Mouse (Mus musculus) heart, postnatal 25 days (tissue): ENCODE results near the gene Tgfb2. TPM values are rescaled to one million over a fixed set of nuclear protein-coding genes. Genes with fewer than 3 reads are reported as not detected.

Source experiments
- DNase-seq: peaks from one replicate; pipeline ENCODE4 v3.0.0; 2022; ENCODE audit warnings: low spot score
- intact Hi-C: fragments of 180-260 bp; cut with DNase I; formaldehyde crosslinking; loops from one replicate; pipeline ENCODE4 v1.15.1; 2025
- total RNA-seq, 2 experiments: library from RNA; stranded (reverse); gene quantifications; 2 replicates each; pipeline ENCODE4 v1.2.3; 2021

Gene Tgfb2
- total RNA-seq, 2 experiments from 2014 or later: 5.3 to 6.5 TPM

DNA sequence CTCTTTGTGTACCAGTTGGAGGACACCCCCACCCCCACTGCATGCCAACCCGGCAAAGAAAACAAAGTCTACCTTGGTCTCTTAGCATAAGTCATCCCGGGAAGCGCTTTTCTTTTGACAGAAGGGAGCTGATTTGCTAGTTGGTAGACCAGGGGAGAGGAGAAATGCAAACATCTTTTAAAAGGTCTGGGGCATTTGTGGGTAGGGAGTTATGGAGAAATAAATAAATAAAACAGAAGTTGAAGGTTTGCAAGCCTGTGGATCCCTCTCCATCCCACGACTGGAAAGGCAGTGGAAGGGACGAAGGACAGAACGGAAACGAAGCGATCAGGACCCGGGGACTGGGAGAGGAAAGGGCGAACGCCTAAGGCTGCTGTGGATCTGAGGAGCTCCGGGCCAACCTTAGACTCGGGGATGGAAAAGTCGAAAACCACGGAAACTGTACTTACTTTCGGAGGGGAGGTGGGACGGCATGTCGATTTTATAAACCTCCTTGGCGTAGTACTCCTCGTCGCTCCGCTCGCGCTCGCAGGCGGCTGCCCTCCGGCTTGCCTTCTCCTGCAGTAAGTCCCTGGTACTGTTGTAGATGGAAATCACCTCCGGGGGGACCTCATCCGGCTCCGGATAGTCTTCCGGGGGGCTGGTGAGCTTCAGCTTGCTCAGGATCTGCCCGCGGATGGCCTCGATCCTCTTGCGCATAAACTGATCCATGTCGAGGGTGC lies 1.6 kb downstream of the Tgfb2 start:
- no peak for DNase-seq
- intact Hi-C loops: loop anchor here (5.0 to 10.0 kb wide), 3 partner anchors 92 to 589 kb away; partner anchors contain the start of gene Lyplal1

DNA sequence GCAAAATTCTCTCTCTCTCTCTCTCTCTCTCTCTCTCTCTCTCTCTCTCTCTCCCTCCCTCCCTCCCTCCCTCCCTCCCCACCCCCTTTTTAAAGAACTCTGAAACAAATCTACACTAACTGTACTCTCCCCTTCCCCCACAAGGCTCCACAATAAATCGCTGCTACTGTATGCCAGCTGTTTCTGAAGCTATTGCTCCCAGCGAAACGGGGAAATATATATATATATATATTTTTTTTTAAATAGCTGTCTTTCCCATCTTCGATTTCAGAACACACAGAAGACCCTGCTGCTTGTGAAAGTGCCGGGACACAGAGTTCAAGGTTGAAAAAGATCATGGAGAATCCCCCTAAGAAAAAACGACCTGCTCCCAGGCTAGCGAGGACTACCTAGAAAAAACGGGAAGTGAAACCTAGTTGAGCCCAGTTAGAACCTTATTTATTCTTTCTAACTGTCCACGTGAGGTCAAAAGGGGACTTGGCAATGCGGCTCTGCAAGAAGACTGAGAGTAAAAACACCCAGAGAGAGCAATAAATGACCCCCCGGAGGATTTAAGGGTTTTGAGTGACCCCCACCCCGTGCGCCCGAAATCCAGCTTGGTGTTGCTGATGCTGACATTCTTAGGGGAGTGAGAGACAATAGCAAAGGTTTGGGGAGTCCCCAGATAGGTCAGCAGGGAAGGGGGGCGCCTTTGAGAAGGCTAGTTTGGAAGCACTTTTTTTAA lies 2.4 kb downstream of the Tgfb2 start:
- intact Hi-C loops: loop anchor here (5.0 to 10.0 kb wide), 3 partner anchors 91 to 589 kb away; partner anchors contain the start of gene Lyplal1
- DNase-seq: no peak

DNA sequence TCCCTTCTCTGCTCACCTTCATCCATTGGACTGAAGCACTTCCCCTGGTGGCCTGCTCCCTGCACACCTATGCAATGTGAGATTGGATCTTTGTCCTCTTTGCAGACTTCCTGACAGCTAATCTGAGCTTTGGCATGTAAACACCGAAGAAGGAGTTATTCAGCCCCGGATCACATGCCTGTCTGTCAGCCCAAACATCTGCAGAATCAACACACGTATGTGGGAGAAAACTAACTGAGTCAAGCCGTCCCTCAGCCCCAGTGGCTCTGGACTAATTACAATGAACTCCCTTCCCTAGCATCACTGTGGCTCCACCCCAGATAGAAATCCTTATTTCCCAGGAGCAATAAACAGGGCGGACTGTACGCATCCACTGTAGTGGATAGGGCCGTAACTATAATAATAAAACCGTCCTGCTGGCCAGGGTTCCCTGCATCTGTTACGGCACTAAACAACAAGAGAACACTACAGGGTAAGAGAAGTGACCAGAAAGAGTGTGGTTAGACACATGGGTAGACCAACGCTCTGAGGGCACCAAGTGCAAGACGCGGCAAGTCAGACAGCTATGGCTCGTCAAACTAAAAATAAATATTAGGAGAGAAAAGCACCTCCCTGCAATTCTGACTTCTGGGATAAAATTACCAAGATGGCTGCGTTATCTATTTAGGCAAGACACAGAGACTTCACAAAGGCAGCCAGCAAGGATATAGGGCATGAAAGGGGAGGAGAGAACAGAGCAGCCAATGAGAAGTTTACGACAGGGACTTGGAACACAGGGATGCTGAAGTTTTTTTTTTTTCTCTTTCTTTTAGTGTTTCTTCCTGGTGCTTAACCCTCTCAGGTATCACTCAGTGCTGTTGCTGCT lies 3.2 kb downstream of the Tgfb2 start:
- DNase-seq: no peak
- intact Hi-C loops: loop anchor here (5.0 to 10.0 kb wide), 3 partner anchors 90 to 588 kb away; partner anchors contain the start of gene Lyplal1

DNA sequence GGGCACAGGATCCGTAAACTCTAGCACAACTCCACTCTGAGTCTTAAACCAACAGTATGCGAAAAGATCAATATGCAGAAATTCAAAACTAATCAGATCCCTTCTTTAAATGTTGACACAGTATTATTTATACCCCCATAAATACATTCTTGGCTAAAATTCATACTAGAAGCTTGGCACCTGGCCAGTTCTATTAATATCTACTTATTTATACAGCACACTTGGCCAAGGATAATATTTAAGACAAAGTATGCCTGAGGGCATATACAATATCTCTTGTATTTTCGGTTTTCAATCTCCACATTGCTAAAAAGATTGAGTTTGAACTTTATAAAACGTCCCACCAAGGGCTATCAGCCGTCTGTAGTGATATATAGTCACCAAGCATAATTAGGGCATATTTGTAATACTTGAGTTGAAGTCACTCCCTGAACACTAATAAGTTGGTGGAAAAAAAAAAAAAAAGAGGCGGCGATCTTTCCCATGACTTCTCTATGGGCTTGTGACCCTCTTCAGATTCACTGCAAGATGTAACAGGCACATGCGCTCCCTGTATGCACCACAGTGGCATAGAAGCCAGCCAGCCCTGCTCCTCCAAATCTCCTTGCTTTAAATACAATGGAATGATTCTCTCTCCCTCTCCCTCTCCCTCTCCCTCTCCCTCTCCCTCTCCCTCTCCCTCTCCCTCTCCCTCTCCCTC lies 4.4 kb downstream of the Tgfb2 start:
- intact Hi-C loops: loop anchor here (5.0 to 10.0 kb wide), 3 partner anchors 89 to 587 kb away; partner anchors contain the start of gene Lyplal1
- no peak for DNase-seq

DNA sequence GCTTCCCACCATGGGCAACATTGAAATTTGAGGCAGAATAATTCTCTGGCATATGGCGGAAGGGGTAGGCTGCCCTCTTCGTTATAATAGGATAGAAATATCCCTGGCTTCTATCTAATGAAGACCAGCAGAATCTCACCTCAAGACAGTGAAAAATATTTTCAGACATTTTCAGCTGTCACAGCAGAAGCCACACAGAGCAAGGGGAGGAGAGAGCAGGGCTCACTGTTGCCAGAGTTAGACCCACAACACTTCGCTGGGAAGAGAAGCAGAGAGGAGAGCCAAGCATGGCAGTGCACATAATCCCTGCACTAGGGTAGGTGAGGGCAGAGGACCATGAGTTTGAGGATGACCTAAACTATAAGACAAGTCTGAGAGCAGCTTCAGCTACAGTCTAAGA lies 5.3 kb downstream of the Tgfb2 start:
- intact Hi-C loops: loop anchor here (5.0 to 10.0 kb wide), 3 partner anchors 88 to 586 kb away; partner anchors contain the start of gene Lyplal1
- DNase-seq: no peak

DNA sequence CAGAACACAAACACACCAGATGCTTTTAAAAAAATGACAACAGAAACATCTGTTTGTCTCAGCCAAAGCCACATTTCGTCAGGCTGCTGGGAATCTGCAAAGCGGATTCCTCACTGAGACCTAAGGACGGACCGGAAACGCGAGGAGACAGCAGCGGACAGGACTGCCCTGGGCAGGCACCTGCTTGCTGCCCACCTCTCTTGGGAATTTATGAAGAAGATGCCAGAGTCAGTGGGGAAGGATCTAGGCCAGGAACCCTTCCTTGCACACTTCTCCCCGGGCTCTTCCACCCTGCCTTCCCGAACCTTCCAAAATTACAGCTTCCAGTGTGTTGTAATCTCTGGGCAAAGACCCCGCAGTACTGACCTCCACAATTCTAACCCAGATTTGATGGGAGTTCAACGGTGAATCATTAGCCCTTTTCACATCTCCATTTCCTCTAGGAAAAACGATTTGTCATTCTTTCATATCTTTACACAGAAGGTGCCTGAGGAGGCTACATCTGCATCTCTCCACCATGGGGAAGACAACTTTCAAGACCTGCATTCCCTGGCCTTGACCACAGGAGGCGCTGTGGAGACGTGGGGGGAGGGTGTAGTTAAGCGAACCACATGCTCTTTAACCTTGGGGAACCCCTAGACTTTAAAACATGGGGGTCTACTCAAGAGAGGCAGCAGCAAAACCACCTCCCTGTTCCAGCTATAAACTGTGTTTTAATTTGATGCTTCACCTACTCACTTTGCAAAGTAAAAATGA lies 7.0 kb downstream of the Tgfb2 start:
- no peak for DNase-seq
- intact Hi-C loops: no loop called here

DNA sequence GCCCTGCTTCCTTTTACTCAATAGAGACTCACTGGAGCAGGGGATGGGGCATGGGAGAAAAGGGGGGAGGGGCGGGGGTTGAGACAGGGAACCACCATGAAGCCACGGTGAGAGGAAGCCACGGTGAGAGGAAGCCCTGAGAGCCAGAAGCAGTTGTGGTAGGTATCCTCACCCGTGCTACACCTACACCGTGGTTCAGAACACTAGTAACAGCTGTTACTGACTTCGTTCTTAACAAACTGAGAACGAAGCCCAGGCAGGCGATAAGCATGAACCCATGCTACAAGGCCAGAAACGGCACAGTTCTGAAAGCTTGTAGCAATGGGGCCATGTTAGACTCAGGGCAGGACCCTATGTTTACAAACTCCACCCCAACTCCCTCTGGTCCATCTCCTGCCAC lies 9.6 kb downstream of the Tgfb2 start:
- DNase-seq: no peak
- intact Hi-C loops: no loop called here

DNA sequence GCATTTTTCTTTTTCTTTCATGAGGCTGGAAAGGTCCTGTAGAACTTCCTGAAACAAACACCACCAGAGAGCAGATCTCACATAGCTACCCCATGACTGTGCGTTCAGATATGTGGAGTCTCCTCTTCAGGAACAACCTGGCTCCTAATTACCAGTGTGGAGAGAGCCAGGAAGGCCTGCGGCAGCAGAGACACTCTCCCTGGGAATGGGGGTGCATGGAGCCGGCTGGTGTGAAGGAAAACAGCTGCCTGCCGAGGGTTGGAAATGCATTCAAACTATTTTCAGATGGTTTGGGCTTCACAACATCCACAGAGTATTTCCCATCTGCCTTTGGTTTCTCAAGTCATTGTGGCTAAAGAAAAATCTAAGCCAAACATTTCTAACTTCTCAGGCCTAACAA lies 10.4 kb downstream of the Tgfb2 start:
- peak; percentile 33 for DNase-seq
- intact Hi-C loops: no loop called here

DNA sequence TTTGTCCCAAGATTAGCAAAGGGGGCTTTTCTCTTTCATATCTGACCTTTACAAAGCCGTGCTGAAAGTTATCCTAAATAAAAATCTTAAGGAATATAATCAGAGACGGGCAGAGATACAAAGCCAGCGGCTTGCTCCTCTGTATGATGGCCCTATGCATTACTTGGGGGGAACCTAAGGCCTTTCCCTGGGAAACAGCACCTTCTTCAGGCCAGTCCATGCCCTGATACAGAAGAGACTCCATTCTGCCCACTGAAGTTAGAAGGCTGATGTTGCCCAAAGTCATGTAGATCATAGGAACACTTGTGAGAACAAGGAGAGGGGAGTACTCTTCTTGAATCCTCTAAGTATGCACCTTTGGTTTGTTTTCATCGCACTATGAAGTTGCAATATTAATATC lies 13.4 kb downstream of the Tgfb2 start:
- intact Hi-C loops: loop anchor here (5.0 kb wide), 1 partner anchor 450 kb away; no protein-coding TSS in a partner anchor
- no peak for DNase-seq

DNA sequence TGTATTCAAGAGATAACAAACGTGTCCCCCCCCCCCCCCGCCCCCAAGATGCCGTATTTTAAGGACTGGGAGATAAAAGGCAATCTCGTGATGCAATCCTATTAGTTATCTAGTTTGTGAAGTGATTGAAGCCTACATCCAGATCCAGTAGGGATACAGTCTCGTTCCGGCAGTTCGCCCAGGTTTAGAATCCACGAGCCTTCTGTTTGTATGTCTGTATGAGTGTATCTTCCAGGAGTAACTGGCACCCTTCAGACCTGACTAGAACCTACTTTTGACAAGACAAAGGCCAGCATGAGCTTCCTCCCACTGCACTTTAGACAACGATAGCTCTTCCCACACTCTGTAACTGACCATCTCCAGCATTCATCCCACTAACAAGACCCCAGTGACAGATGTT lies 14.1 kb downstream of the Tgfb2 start:
- DNase-seq: no peak
- intact Hi-C loops: loop anchor here (5.0 kb wide), 1 partner anchor 449 kb away; no protein-coding TSS in a partner anchor

DNA sequence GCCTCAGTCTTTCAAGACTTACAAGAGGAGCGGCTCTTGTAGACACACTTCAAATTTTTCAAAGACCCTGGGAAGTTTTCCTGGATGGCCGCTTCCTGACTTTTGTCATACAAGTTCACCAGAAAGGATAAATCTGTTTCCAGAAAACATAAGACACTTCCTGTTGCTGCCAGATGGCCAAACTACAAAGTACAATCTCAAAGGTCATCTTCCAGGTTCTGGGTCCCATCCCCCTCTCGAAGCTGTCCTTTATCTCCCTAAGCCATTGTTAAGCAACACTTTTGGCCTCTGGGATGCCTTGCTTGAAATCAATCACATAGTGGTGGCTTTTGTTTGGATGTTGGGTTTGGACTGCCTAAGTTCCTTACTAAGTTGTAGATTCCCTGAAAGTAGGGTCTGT lies 21.7 kb downstream of the Tgfb2 start:
- intact Hi-C loops: no loop called here
- DNase-seq: no peak

DNA sequence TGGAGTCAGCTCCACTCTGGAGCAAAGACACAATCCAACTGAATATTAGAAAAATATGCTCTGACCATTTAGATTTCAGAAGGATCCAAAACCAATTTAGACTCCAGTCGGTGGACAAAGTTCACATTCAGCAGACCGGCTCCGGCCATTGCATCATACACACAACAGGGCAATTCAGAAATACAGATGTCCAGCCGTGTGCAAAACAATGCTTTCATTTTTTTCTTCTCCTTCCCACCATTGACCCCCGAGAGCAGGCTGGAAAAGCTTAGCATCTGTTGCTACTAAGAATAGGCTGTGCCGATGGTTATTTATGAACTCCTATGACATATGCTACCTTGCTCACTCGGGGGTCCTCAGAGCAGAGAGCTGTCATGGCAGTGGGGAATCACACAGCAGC lies 23.2 kb downstream of the Tgfb2 start:
- DNase-seq: no peak
- intact Hi-C loops: no loop called here

DNA sequence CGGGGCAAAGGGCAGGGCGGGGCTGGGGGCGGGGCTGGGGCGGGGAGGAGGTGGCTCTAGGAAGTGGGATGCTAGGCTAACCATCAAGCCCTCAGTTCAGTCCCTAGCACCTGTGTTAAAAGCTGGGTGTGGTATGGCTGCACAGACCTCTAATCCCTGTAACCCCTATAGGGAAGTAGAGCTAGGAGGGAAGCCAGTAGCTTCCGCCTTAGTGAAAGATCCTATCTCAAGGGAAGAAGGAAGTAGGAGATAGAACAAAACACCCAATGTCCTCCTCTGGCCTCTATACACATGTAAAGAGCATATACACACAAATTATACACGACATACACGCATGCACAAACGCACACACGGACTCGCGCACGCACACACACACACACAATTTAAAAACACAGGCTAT lies 28.2 kb downstream of the Tgfb2 start:
- intact Hi-C loops: loop anchor here (5.0 kb wide), 1 partner anchor 50 kb away; no protein-coding TSS in a partner anchor
- DNase-seq: no peak

DNA sequence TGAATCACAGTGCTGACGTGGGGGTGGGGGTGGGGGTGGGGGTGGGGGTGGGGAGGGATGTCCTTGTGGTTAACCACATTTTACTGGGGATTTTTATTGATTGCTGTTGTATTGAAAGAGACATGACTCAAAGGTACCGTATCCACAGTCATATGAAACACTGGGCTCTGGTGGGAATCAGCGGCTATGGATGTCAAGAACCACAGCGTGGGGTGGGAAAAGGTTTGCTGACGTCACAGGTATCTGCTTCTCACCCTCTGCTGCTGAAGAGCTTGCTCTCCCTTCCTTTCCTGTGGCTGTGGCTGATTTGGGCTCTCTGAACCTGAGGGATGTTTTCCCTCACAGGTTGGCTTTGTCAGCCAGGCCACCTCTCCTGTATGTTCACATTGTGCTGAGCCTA lies 29.6 kb downstream of the Tgfb2 start:
- no peak for DNase-seq
- intact Hi-C loops: loop anchor here (5.0 kb wide), 1 partner anchor 49 kb away; no protein-coding TSS in a partner anchor

DNA sequence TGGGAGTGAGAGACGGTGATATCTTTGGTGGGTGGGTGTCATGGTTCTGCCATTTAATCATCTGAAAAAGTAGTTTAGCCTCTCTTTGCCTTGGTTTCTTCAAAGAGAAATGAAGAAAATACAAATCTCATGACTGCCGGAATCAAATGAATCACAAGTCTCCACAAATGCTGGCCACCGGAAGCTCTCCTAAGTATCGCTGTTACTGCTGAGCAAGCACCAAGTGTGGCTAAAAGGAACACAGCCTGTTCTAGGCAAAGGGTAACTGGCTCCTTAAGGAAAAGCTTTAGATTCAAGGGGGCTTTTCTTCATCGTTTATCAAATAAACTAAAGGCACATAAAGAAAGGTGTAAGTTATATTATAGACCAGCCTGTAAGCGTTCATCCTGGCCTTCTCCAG lies 30.5 kb downstream of the Tgfb2 start:
- DNase-seq: no peak
- intact Hi-C loops: loop anchor here (5.0 kb wide), 1 partner anchor 48 kb away; no protein-coding TSS in a partner anchor

DNA sequence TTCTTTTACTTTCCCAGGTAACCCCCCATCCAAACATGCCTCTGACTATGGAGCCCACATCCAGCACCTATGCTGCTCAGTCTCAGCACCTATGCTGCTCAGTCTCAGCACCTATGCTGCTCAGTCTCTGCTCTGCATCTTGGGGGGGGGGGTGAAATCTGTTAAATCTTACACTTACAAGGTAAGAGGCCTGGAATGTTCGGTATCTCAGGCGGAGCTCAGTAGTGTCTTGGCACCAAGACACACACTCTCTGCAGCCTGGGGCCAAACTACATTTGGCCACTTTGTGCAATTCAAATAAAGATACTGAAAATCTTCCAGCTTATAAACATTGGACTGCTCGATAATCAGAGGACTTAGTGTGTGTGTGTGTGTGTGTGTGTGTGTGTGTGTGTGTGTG lies 31.2 kb downstream of the Tgfb2 start:
- intact Hi-C loops: loop anchor here (5.0 kb wide), 1 partner anchor 47 kb away; no protein-coding TSS in a partner anchor

DNA sequence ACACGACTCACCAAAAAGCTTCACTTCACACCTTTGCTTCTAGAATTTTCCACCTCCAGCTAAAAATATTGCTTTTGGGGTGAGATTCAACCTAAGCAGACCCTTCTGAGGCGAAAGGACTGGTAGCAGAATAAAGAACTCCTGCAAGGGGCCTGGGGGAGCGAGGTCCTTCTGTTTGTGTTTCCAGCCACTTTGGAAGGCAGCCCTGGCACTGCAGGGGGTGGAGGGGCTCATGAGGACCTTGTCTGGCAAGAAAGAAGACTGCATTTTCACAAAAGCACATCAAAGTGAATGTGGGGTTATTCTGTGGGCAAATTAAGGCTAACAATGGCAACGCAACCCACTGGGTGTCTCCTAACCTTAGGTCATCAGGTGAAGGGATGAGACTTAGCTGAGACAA lies 32.6 kb downstream of the Tgfb2 start:
- DNase-seq: no peak

More for the DNA sequence above, 31.2 kb downstream of the Tgfb2 start:
- DNase-seq: no peak

DNA sequence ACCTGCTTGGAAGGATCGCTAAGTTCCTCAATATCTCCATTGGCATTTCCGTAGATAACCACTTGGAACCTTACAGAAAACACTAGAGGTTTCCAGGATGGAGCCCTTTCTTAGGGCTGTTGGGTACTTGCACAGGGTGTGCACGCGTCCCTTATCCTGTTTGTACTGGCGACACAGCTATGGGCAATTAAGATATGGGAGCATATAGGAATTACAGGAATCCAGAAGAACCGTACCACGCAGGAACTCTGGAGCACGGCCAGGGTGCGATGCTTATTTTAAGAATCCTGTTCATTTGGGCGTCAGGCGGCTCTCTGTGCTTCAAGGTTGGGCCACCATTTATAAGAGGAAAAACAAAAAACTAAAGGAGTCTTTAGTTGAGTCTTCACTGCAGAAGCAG lies 42.4 kb downstream of the Tgfb2 start:
- intact Hi-C loops: no loop called here
- no peak for DNase-seq

More for the DNA sequence above, 32.6 kb downstream of the Tgfb2 start:
- intact Hi-C loops: no loop called here

DNA sequence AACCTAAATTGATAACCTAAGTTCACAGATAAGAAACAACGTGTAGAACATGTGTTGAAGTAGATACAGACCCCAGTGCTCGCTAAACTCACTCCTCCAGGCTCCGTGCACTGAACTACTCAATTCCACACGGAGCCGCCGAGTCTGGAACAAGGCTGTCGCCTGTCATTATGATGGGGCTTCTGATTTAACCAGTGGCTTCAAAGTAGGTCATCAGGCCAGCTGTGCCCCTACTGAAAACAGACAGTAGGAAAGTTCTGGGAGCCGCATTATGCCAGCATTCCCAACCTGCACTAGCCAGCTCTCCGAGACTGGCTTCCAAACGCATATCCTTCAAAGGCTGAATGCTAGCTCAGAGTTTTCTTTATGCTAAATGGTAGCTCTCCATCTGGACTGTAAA lies 42.8 kb downstream of the Tgfb2 start:
- intact Hi-C loops: no loop called here
- DNase-seq: no peak
